Mouse (Mus musculus) heart, embryonic 12.5 days (tissue): Measurements from ENCODE around the gene Vwa5b2. TPM values are rescaled to one million over a fixed set of nuclear protein-coding genes. Genes with fewer than 3 reads are reported as not detected.

Experiments
- ATAC-seq: fragments of 200-750 bp; cut with Nextera tagmentation; 2 replicates; pipeline ENCODE4 v1.8.0; 2017; ENCODE audit warnings: moderate TSS enrichment, moderate library complexity; ENCODE audit not compliant: insufficient number of reproducible peaks, low FRiP score
- H3K27ac ChIP-seq: fragments of 300-500 bp; sonication (generic); 2 replicates; pipeline ENCODE4 v1.5.1; 2016; ENCODE audit warnings: mild to moderate bottlenecking, moderate library complexity; ENCODE audit not compliant: poor library complexity, severe bottlenecking
- H3K27me3 ChIP-seq: fragments of 300-500 bp; sonication (generic); replicated peaks from 2 replicates; pipeline ENCODE4 v1.6.1; 2016; ENCODE audit warnings: mild to moderate bottlenecking, moderate library complexity
- H3K36me3 ChIP-seq: fragments of 300-500 bp; sonication (generic); 2 replicates; pipeline ENCODE4 v1.6.1; 2016; ENCODE audit warnings: mild to moderate bottlenecking, moderate library complexity
- H3K4me1 ChIP-seq: fragments of 300-500 bp; sonication (generic); replicated peaks from 2 replicates; pipeline ENCODE4 v1.6.1; 2016; ENCODE audit warnings: mild to moderate bottlenecking
- H3K4me2 ChIP-seq: fragments of 300-500 bp; sonication (generic); 2 replicates; pipeline ENCODE4 v1.6.1; 2016; ENCODE audit warnings: mild to moderate bottlenecking, moderate library complexity
- H3K4me3 ChIP-seq: fragments of 300-500 bp; sonication (generic); 2 replicates; pipeline ENCODE4 v1.5.1; 2016; ENCODE audit warnings: mild to moderate bottlenecking
- H3K9ac ChIP-seq: fragments of 300-500 bp; sonication (generic); 2 replicates; pipeline ENCODE4 v1.6.1; 2016; ENCODE audit warnings: mild to moderate bottlenecking, moderate library complexity
- H3K9me3 ChIP-seq: fragments of 300-500 bp; sonication (generic); replicated peaks from 2 replicates; pipeline ENCODE4 v1.6.1; 2016; ENCODE audit warnings: mild to moderate bottlenecking, moderate library complexity
- WGBS: fragments of 180-500 bp; shearing (Covaris S2); methylation state at CpG from one replicate; pipeline ENCODE4 v1.1.7; 2016; 5-methylcytosine and 5-hydroxymethylcytosine counted together
- microRNA counts: library from miRNA; unstranded; fragments of <30 nt; microRNA quantifications from one replicate; lab custom pipeline; 2017
- microRNA-seq: library from miRNA; unstranded; fragments of <30 nt; microRNA quantifications from one replicate; pipeline ENCODE4, GENCODE M21; 2017
- polyA plus RNA-seq: library from polyadenylated mRNA; unstranded; fragments of >200 nt; fragmentation: Nextera tagmentation; extraction: Ambion mirVana; gene quantifications from 2 replicates; pipeline ENCODE4 v1.2.1, GENCODE M21; 2016

Vwa5b2 gene
- polyA plus RNA-seq, 1 experiment from 2014 or later: 0.43 TPM

- H3K27ac ChIP-seq: no peak overlapping the region
- no peaks in the 10 kb centered on the region for H3K36me3 ChIP-seq
- H3K9ac ChIP-seq: no peak overlapping the region
- no peaks in the 10 kb centered on the region for H3K9me3 ChIP-seq
- H3K4me3 ChIP-seq: no peak overlapping the region
- H3K4me1 ChIP-seq: no peaks in the 10 kb centered on the region
- H3K27me3 ChIP-seq: no peaks in the 10 kb centered on the region
- ATAC-seq: no peak
- no peak overlapping the region for H3K4me2 ChIP-seq
- WGBS: 78% methylated on average over 8 of the region's 8 CpGs
These were observed 48.1 kb downstream of the Vwa5b2 start for GRCm38 (mm10) chr16:20637410-20637809.

- Histone ChIP-seq H3K27me3 (0 out of 2 replicates have a peak, but pooled peaks cover 3% of the 10 kb centered on the region), H3K9me3 (no peaks in the 10 kb centered on the region), H3K4me3 (no peak overlapping the region), H3K4me2 (no peak overlapping the region), H3K27ac (no peak overlapping the region), H3K9ac (no peak overlapping the region), H3K4me1 (no peaks in the 10 kb centered on the region), H3K36me3 (no peaks in the 10 kb centered on the region)
- 77% methylated on average over 8 of the region's 8 CpGs for WGBS
- ATAC-seq: no peak
These were observed 49.1 kb downstream of the Vwa5b2 start for GRCm38 (mm10) chr16:20638367-20638766.

- Histone ChIP-seq H3K27me3 (peaks cover 14% of the 10 kb centered on the region), H3K27ac (no peak overlapping the region), H3K4me2 (no peak overlapping the region), H3K9ac (no peak overlapping the region), H3K36me3 (no peaks in the 10 kb centered on the region), H3K9me3 (no peaks in the 10 kb centered on the region), H3K4me1 (no peaks in the 10 kb centered on the region), H3K4me3 (no peak overlapping the region)
- ATAC-seq: no peak
- WGBS: 1% methylated on average over 8 of the region's 8 CpGs
These were observed 52.9 kb downstream of the Vwa5b2 start for GRCm38 (mm10) chr16:20642161-20642560.

- Histone ChIP-seq H3K36me3 (no peaks in the 10 kb centered on the region), H3K4me2 (no peak overlapping the region), H3K9ac (no peak overlapping the region; the same call in 1 of the 2 replicates), H3K27ac (no peak overlapping the region), H3K4me3 (no peak overlapping the region), H3K9me3 (no peaks in the 10 kb centered on the region), H3K27me3 (peaks cover 14% of the 10 kb centered on the region), H3K4me1 (no peaks in the 10 kb centered on the region)
- 72% methylated on average over 7 of the region's 7 CpGs for WGBS
- ATAC-seq: no peak
These were observed 54.6 kb downstream of the Vwa5b2 start for GRCm38 (mm10) chr16:20643911-20644310.

GRCm38 (mm10) chr16:20651076-20651946, 62.0 kb downstream of the Vwa5b2 start, which contains the start of gene Psmd2:
TSS of gene Psmd2 (plus strand) at chr16:20651652.
- peak; percentile 95 for ATAC-seq
- WGBS: 2% methylated on average over 46 of the region's 46 CpGs
- Histone ChIP-seq H3K27ac (peak within 1 kb of the TSS; percentile 60), H3K27me3 (0 out of 2 replicates have a peak, but pooled peaks cover 3% of the 10 kb centered on the region), H3K4me3 (peak within 1 kb of the TSS; percentile 91), H3K36me3 (peaks cover 22% of the 10 kb centered on the region), H3K9ac (peak within 1 kb of the TSS; percentile 94), H3K4me2 (peak within 1 kb of the TSS; percentile 97), H3K9me3 (no peaks in the 10 kb centered on the region), H3K4me1 (peaks cover 15% of the 10 kb centered on the region)

- 8% methylated on average over 12 of the region's 12 CpGs for WGBS
- peak overlapping the region; percentile 97 for H3K4me2 ChIP-seq
- ATAC-seq: no peak
- H3K27ac ChIP-seq: no peak overlapping the region
- peaks cover 28% of the 10 kb centered on the region for H3K36me3 ChIP-seq
- peak overlapping the region; percentile 91 for H3K4me3 ChIP-seq
- H3K9ac ChIP-seq: peak overlapping the region; percentile 94
- H3K4me1 ChIP-seq: peaks cover 15% of the 10 kb centered on the region
- 0 out of 2 replicates have a peak, but pooled peaks cover 2% of the 10 kb centered on the region for H3K27me3 ChIP-seq
- no peaks in the 10 kb centered on the region for H3K9me3 ChIP-seq
These were observed 62.7 kb downstream of the Vwa5b2 start for GRCm38 (mm10) chr16:20651947-20652310.

GRCm38 (mm10) chr16:20653315-20653714, 64.0 kb downstream of the Vwa5b2 start:
- WGBS: 54% methylated on average over 2 of the region's 2 CpGs
- H3K4me2 ChIP-seq: no peak overlapping the region
- no peak overlapping the region for H3K27ac ChIP-seq
- no peak for ATAC-seq
- H3K9me3 ChIP-seq: no peaks in the 10 kb centered on the region
- no peaks in the 10 kb centered on the region for H3K27me3 ChIP-seq
- H3K9ac ChIP-seq: no peak overlapping the region
- H3K4me3 ChIP-seq: no peak overlapping the region
- H3K36me3 ChIP-seq: peaks cover 42% of the 10 kb centered on the region
- H3K4me1 ChIP-seq: peaks cover 15% of the 10 kb centered on the region

MicroRNAs within 50 kb of the gene (microRNA counts, 519-probe panel; counts per million panel counts)
- microRNA mmu-miR-1224 (lab: Ali Mortazavi, UCI): 4,212 counts per million, percentile 37 among the panel's probes with 10 or more counts

Small RNA genes within 50 kb of the gene (microRNA-seq; reads per million reads assigned to microRNA genes)
- gene Mir1224: not detected

Other genes starting within 250 kb of the Vwa5b2 start
- gene Abcc5, start 163.1 kb upstream of the Vwa5b2 start, polyA plus RNA-seq: 86.0 and 94.9 TPM in 2 replicates
- gene Eif2b5, start 90.7 kb upstream of the Vwa5b2 start, polyA plus RNA-seq: 89.6 and 94.4 TPM in 2 replicates
- gene Dvl3, start 72.5 kb upstream of the Vwa5b2 start, polyA plus RNA-seq: 31.1 and 34.1 TPM in 2 replicates
- gene Ap2m1, start 54.0 kb upstream of the Vwa5b2 start, polyA plus RNA-seq: 487 and 490 TPM in 2 replicates
- 55.2 and 55.4 TPM in 2 replicates for gene Abcf3, start 40.9 kb upstream of the Vwa5b2 start, polyA plus RNA-seq
- 16.3 and 20.1 TPM in 2 replicates for gene Eef1akmt4, start 22.1 kb downstream of the Vwa5b2 start, polyA plus RNA-seq
- 0.62 TPM in 1 of 2 replicates, not detected in the other for gene Gm49333, start 22.1 kb downstream of the Vwa5b2 start, polyA plus RNA-seq
- gene Alg3, start 22.3 kb downstream of the Vwa5b2 start, polyA plus RNA-seq: 31.7 and 32.4 TPM in 2 replicates
- 0.43 and 0.58 TPM in 2 replicates for gene Camk2n2, start 31.8 kb downstream of the Vwa5b2 start, polyA plus RNA-seq
- 0.55 and 1.2 TPM in 2 replicates for gene Ece2, start 40.4 kb downstream of the Vwa5b2 start, polyA plus RNA-seq
- gene Psmd2, start 62.2 kb downstream of the Vwa5b2 start, polyA plus RNA-seq: 286 and 288 TPM in 2 replicates
- gene Eif4g1, start 78.8 kb downstream of the Vwa5b2 start, polyA plus RNA-seq: 169 and 179 TPM in 2 replicates
- 4.0 and 5.2 TPM in 2 replicates for gene Fam131a, start 103.8 kb downstream of the Vwa5b2 start, polyA plus RNA-seq
- gene Polr2h, start 128.2 kb downstream of the Vwa5b2 start, polyA plus RNA-seq: 45.0 and 50.5 TPM in 2 replicates
- gene Clcn2, start 128.3 kb downstream of the Vwa5b2 start, polyA plus RNA-seq: 6.2 and 7.0 TPM in 2 replicates
- gene Chrd, start 143.7 kb downstream of the Vwa5b2 start, polyA plus RNA-seq: 0.54 and 0.94 TPM in 2 replicates
- 0.14 and 0.22 TPM in 2 replicates for gene Thpo, start 145.0 kb downstream of the Vwa5b2 start, polyA plus RNA-seq